Mouse (Mus musculus): ENCODE measurements around the gene Dcaf8.

DNA sequence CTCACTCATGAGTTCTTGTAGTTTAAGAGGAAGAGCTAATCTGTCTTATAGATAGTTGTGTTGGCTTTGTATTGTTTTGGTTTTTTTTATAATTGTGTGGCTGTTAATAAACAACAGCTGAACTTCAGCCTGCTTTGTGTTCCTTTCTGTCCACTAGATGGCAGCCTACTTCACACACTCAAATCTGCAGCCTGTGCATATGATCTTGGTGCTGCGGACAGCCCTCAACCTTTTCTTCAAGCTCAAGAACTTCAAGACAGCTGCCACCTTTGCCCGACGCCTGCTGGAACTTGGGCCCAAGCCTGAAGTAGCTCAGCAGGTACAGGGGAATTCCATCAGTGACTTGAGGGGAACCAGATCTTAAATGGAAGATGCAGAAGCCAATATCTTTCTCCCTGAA, 28.2 kb upstream of the Dcaf8 start:
- TF ChIP-seq CTCF (conservative IDR thresholded peaks at IDR 0.05; ENCODE audit: low read length) (peak; percentile 82), NANOG (IDR thresholded peaks at IDR 0.05; ENCODE audit: borderline replicate concordance, low read length) (no peak)

Measured in E14TG2a.4 (cell line).